Mouse (Mus musculus) CH12.LX (cell line): Measurements from ENCODE around the gene Vldlr.

Experiments used
- CHD2 ChIP-seq: IDR thresholded peaks from 2 replicates; pipeline ENCODE4 v1.6.1; 2011; ENCODE audit warnings: low read length, improper control_type of control experiment
- CTCF ChIP-seq, 2 experiments: IDR thresholded peaks in 1 of 2; conservative IDR thresholded peaks in 1 of 2; 2 replicates each; pipeline ENCODE4 v1.5.1; 2011 to 2012; ENCODE audit warnings: low read depth in 2 of 2, low read length in 2 of 2, improper control_type of control experiment in 1 of 2, inconsistent platforms in 1 of 2, mild to moderate bottlenecking in 1 of 2, moderate library complexity in 1 of 2
- EP300 ChIP-seq: IDR thresholded peaks from 2 replicates; pipeline ENCODE4 v1.6.1; 2011; ENCODE audit warnings: low read length, improper control_type of control experiment
- JUN ChIP-seq: IDR thresholded peaks from 2 replicates; pipeline ENCODE4 v1.6.1; 2011; ENCODE audit warnings: low read depth, mild to moderate bottlenecking, low read length, improper control_type of control experiment, moderate library complexity; ENCODE audit not compliant: insufficient read depth
- MAFK ChIP-seq: IDR thresholded peaks from 2 replicates; pipeline ENCODE4 v1.6.1; 2011; ENCODE audit warnings: low read length, improper control_type of control experiment; ENCODE audit not compliant: insufficient replicate concordance
- MEF2A ChIP-seq: IDR thresholded peaks from 2 replicates; pipeline ENCODE4 v1.6.1; 2014; ENCODE audit warnings: low read depth, mild to moderate bottlenecking, inconsistent platforms, low read length, improper control_type of control experiment, borderline replicate concordance
- POLR2A ChIP-seq: IDR thresholded peaks from 2 replicates; pipeline ENCODE4 v1.6.1; 2011; ENCODE audit warnings: low read depth, mild to moderate bottlenecking, improper control_type of control experiment, low read length
- RCOR1 ChIP-seq: conservative IDR thresholded peaks from 2 replicates; pipeline ENCODE4 v1.6.1; 2012; ENCODE audit warnings: low read depth, mild to moderate bottlenecking, inconsistent platforms, low read length, improper control_type of control experiment
- TCF12 ChIP-seq: IDR thresholded peaks from 2 replicates; pipeline ENCODE4 v1.6.1; 2014; ENCODE audit warnings: low read depth, mild to moderate bottlenecking, inconsistent platforms, low read length, improper control_type of control experiment

- TF ChIP-seq CTCF (conservative IDR thresholded peaks at IDR 0.05 in 1 of 2, IDR thresholded peaks at IDR 0.05 in 1 of 2; ENCODE audit: low read depth in 2 of 2, low read length in 2 of 2): no peak
- no peak for TF ChIP-seq EP300
- TF ChIP-seq TCF12: no peak
- no peak for TF ChIP-seq RCOR1
- TF ChIP-seq JUN: no peak
- TF ChIP-seq CHD2: no peak
- no peak for TF ChIP-seq MEF2A
- no peak for TF ChIP-seq MAFK
- no peak for TF ChIP-seq POLR2A
Observed at GRCm38 (mm10) chr19:27260102-27260501, 43.8 kb downstream of the Vldlr start.
